Mouse (Mus musculus) CD4-positive, CD25-positive, alpha-beta regulatory T cell, adult 9 weeks (primary cell): Measurements from ENCODE around the gene Uba1. TPM values are rescaled to one million over a fixed set of nuclear protein-coding genes. Genes with fewer than 3 reads are reported as not detected.

ENCODE experiments used
- polyA plus RNA-seq: library from polyadenylated mRNA; unstranded; fragments of 100-300 nt; shearing (Covaris generic); gene quantifications from one replicate; pipeline ENCODE4 v1.2.1, GENCODE M21; 2017

The Uba1 gene
- 274 TPM for polyA plus RNA-seq

DNA sequence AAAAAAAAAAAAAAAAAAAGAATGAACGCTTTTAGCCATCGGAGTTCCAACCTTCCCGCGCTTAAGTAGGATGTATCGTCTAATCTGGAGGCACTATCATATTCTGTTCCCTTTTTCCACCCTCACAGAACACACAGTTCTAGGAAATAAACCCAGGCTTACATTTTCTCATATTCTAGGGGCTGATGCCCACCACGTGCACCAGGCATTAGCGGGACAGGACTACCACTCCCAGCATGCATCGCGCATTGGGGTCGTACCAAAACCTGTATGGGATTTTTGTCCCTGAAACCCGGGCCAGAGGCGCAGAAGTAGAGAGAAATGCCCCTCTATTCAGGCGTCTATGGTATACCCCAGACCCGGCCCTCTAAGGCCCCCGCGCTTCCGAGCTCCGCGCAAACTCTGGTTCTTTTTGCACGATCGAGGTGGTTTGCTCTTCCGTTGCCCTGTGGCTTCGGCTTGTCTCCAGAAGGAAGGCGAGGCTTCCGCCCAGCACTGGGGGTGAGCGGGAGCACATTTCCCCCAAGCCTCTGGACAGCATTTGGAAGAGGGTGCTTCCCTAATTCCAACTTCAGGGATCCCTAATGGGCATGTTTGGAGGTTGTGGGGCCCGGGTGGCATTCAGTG lies at the start of gene Uba1:
Uba1 (plus strand) TSS at position 301 of the 627 bp plus-strand sequence.

DNA sequence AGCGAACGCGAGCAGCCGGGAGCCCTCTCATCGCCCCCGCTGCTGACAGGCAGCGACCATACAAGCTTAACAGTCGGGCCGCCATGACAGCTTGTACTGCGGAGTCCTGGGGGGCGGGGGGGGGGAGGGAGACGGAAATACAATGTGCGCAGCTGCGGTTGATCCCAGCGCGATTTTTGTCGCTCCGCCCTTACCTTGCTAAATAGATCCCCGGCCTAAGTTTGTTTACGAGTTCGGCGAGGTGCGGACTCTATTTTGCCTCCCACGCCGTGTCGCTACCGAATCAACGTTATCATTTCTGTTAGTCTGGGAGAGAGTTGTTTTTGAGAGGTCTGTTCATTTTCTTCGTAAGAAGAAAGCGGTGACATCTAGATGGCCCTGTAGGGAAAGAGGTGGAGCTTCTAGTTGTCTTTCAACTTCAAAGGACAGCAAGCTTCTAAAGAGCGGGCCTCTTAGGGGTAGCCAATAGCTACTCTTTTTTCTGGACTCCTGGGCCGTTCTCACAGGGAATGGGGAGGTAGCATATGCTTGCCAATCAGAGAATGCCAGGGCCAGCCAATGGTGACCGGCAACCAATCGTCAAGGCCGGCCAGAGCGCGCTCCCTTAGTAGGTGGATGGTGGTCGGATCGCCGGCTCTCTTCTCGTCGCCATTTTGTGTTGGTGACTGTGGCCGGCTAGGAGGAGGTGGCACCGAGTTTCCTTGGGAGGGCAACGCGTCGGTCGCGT lies 40.8 kb upstream of the Uba1 start, which contains the start of the genes Rbm10 and Ndufb11:
Rbm10 (plus strand) TSS at position 328 of the 727 bp plus-strand sequence.
Ndufb11 (minus strand) TSS at position 444 of the 727 bp plus-strand sequence.

DNA sequence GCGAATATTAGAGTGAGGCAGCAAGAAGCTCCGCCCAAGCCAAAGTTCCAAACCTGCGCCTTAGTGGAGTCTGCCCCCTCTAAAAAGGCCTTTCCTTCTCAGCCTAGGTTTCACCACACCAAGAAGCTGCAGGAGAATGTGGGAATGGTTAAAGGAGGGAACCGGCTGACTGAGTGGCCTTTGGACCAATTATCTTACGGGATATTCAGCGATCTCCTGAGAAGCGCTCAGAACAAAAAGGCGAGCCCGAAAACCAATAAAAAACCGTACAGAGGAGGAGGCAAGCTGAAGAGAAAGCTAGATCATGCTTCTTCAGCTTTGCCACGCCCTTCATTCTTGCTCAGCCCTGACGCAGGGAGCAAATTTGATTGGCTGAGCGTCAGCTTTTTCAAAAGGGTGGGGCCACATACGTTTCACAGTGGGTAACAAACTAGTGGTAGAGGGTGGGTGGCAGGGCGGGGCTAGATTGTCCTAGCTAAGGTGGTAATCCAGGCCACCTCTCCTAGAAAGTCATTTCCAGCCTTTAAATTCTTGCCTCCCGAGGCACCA lies 29.5 kb downstream of the Uba1 start, which contains the start of gene Cdk16:
Cdk16 (plus strand) TSS at position 436 of the 549 bp plus-strand sequence.

DNA sequence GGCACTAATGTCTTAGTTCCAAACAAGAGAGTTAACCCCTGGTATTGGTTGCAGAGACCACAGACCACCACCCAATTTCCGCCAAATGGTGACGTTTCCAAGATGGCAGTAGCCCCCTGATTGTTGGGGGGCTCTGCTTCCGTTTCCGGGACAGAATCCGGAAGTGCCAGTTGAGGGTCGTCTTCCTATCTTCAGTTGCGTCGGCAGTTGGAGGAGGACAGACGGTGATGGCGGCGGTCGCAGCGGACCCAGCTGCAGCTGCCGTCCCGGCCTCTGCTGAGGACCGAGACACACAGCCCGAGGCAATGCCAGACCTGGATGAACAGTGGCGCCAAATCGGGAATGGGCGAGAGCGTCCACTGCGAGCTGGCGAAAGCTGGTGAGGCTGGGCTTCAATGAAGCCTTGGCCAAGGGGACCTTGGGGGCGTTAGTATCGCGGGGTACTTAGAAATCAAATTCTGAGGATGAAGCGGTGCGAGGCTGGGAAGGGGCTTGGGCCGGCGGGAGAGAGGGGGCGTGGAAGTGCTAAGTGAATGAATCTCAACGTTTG lies 45.7 kb downstream of the Uba1 start, which contains the start of gene Usp11:
Usp11 (plus strand) TSS at position 166 of the 550 bp plus-strand sequence.

Other genes starting within 250 kb of the Uba1 start
- 2.5 TPM for gene Jade3, start 232.6 kb upstream of the Uba1 start, polyA plus RNA-seq
- gene Rgn, start 108.5 kb upstream of the Uba1 start, polyA plus RNA-seq, result not detected
- gene Rbm10, start 40.8 kb upstream of the Uba1 start, polyA plus RNA-seq, result 69.8 TPM
- 220 TPM for gene Ndufb11, start 40.7 kb upstream of the Uba1 start, polyA plus RNA-seq
- 9.9 TPM for gene Cdk16, start 29.6 kb downstream of the Uba1 start, polyA plus RNA-seq
- gene Usp11, start 45.6 kb downstream of the Uba1 start, polyA plus RNA-seq, result 24.0 TPM
- gene Araf, start 139.5 kb downstream of the Uba1 start, polyA plus RNA-seq, result 202 TPM
- gene Timp1, start 211.8 kb downstream of the Uba1 start, polyA plus RNA-seq, result not detected